Mouse (Mus musculus) hematopoietic stem cell, adult 5-6 weeks (primary cell): ENCODE data around the gene Rilp. TPM values are rescaled to one million over a fixed set of nuclear protein-coding genes. Genes with fewer than 3 reads are reported as not detected.

Experiments used
- ATAC-seq, 2 experiments: fragments of 125-278 bp in 1 of 2; replicated peaks in 1 of 2; 2 replicates each; pipeline ENCODE4 v1.8.0; 2016 to 2017; ENCODE audit warnings: inconsistent platforms in 2 of 2, mild to moderate bottlenecking in 2 of 2, moderate number of reproducible peaks in 2 of 2, low read depth in 1 of 2, moderate TSS enrichment in 1 of 2; ENCODE audit not compliant: low FRiP score in 2 of 2, poor library complexity in 2 of 2, severe bottlenecking in 2 of 2, insufficient read depth in 1 of 2, low TSS enrichment in 1 of 2
- total RNA-seq: library from RNA; stranded (forward); fragments of 172-1452, 232-1000 nt; gene quantifications from 2 replicates; pipeline ENCODE4 v1.2.3, GENCODE M21; 2017

The Rilp gene
- total RNA-seq, 1 experiment from 2014 or later = not detected

DNA sequence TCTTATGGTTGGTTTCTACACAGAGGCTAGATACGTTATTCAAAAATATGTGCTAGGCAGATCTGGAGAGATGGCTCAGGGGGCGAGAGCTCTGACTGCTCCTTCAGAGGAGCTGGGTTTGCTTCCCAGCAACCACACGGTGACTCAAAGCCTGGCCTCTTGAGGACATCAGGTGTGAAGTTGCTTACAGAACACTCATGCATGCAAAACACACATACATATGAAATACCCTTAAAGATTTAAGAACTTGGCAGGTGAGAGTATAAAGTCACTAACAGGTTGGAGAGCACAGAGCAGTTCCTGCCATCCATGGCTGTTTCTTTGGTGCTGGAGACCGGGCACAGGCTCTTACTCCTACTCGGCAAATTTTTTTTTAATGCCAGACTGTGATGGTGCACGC lies 17.0 kb downstream of the Rilp start:
- no peak for ATAC-seq

DNA sequence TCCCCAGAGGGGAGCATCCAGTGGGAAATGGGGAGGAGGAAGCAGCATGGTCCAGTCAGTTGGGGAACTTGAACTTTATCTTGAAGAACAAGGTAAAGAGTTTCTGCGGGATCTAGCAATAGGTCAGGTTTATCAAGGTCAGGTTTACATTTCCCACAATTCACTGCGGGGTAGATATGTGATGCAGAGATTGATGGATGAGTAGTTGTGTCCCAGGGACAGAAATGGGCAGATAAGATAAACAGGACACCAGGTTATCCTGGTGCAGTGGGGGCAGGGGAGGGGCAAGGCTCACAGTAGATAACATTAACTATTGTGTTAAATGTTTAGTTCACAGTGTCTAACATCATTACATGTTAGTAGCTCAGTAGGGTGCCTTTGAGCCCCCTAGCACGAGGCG lies 19.9 kb downstream of the Rilp start:
- no peak for ATAC-seq

DNA sequence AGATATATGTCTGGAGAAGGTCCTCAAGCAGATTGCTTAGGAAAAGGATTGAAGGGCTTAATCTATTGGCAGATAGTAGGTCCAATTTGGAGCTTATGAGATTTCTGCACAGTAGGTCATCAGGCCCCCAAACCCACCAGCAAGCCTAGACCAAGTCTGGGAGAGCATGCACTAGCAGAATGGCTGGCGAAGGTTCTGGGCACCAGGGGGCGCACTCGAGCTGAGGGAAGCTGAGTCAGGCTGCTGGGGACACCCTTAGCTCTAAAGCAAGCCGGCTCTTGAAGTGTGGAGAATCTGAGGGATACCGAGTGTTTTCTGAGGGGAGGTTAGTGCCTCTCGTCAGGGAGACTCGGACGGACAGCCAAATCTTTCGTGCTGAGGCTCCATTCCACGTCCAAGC lies 20.4 kb downstream of the Rilp start:
- peak; percentile 60 to 61; a peak in 3 of 4 replicates for ATAC-seq

DNA sequence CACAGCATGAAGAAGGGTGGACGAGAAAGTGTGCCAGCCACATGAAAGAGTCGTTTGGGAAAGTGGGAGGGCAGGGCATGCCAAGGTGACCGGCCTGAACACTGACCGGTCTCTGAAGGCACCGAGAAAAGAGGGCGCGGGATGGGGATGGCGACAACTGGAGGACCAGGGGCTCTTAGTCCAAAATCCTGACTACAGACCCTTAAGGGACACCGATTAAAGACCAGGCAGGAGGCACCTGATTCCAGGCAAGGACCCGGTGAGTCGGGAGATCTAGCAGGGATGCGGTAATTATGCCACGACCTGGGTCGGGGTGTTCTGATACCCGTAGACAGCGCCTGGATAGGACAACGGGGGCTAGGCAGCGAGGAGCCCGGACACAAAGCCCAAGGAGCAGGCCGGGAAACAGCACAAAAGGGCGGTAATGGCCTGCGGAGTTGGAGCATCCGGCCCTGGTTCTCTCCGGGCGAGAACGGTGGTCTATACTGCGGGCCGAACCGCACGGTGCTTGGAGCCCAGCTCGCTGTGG lies 21.0 kb downstream of the Rilp start:
- 0 out of 4 replicates have a peak, but pooled peaks of 1 of the 2 experiments have one; percentile 1 for ATAC-seq

DNA sequence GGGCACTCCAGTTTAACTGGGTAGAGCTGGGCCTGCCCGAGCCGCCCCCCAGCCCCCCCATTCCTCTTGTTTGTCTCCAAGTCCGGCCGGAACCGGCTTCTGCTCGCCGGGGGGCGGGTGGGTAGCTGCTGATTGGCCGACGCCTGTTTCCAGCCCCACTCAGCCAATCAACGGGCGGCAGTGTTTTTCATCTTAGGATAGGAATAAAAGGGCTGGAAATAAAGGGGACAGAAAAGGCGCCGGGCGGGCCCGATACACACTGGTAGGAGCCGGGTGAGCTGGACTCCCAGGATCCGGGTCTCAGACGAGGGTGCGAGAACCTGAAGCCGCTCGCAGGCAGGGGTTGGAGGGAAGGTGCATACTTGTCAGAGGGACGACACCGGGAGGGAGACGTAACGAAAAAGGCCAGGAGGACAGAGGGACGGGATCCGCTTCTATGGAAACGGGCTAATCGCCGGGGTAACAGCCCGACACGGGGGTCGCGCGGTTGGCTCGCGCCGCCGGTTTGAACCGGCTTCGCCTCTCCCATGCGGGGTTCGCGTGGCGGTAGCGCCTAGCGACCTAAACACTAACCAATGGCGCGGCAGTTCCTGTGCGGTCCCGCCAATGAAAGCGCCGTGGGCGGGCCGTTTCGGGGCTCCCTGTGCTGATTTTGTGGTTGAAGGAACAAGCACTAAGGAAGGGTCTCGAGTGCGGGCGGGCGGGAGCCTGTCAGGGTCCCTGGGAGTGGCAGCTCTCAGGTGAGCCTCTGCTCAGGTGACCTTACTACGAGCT lies 21.8 kb downstream of the Rilp start, which contains the start of gene Slc43a2:
Slc43a2 (plus strand) TSS at position 226 of the 774 bp plus-strand sequence.
- ATAC-seq = peak; percentile 70 to 81

DNA sequence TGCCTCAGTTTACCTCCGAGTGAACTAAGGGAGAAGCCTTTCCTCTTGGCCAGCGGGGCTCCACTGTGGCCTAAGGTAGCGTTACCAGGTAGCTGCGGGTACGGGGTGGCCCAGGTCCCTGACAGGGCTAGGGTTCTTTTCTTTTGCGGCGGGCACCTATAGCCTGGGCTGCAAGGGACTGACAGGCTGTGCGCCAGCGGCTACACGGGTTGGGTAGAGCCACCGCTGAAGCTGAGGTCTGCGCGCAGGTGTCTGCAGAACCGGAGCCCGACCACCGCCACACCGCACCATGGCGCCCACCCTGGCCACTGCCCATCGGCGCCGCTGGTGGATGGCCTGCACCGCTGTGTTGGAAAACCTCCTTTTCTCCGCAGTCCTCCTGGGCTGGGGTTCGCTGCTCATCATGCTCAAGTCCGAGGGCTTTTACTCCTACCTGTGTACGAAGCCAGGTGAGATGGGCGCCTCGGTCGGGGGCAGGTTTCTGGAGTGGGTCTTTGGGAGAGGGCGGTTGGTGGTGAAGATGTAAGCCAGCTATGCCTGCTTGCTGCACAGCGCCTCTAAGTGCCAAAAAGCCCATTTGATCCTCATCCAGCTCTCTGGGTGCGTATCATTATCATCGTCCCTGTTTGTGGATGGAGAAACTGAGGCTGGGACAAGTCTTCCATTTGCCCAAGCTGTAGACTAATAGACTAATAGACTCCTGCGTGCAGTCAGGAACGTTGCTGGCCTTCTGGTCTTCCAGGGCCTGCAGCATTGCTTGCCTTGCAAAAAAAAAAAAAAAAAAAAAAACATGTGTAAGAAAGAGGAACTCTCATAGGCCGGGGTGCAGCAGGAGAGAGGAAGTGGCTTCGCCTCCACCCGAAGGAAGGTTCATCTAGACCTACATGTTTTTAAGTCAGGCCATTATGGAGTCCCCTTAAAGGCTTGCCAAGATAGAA lies 22.7 kb downstream of the Rilp start:
- ATAC-seq = peak; percentile 39 to 54; a peak in 3 of 4 replicates

DNA sequence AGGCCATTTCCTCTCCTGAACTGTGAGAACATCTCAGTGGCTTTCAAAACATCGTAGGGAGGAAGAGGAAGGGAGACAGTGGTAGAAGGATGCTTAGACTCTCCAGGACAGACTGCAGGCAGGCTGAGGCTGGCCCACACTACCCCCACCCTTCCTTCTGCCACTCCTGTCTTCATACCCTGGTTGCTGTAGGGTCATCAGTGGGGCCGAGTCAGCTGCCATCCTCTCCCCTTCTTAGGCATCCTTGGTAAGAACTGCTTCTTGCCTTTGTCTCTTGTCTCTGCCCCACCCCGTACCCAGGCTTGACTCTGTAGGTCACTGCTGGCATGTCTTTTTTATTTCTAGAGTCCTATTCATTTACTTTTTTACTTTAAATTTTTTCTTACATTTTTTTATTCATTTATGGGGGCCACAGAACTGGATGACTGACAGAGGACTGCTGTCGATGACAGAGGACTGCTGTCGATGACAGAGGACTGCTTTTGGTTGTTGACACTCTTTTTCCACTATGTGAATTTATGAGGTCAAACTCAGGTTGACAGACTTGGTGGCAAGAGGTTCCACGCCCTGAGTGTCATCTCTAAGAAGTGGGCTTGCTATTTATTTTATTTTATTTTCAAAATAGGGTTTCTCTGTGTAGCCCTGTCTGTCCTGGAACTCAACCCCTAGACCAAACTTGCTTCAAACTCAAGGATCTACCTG lies 23.6 kb downstream of the Rilp start:
- ATAC-seq = no peak

DNA sequence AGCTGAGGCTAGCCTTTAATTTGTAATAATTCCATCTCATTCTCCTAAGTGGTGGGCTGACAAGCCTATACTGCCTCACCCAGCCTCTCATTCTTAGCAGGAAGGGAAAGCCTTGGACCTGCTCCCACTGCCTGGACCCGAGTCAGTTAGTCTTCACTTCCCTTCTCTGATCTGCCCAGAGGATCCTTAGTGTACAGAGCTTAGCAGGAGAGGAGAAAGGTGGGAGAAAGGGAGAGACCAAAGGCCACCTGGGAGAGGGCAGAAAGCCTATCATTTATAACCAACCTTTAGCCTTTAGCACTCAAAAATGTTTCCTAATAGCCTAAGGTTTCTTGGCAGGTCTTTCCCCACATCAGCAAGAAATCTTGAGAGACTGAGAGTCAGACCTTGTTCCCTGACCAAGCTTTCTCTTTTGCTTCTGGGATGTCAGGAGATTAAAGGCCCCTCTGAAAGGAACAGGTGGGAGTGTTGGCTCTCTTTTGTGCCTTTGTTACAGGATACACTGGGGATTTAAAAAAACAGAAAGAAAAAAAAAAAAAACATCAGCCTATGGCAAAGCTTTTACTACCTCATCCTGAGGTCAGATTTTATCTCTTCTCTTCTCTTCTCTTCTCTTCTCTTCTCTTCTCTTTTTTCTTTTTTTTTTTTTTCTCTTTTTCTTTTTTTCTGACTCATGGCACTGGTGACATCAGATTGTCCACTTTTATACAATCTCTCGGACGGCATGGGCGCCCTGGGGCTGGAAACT lies 24.6 kb downstream of the Rilp start:
- no peak for ATAC-seq

DNA sequence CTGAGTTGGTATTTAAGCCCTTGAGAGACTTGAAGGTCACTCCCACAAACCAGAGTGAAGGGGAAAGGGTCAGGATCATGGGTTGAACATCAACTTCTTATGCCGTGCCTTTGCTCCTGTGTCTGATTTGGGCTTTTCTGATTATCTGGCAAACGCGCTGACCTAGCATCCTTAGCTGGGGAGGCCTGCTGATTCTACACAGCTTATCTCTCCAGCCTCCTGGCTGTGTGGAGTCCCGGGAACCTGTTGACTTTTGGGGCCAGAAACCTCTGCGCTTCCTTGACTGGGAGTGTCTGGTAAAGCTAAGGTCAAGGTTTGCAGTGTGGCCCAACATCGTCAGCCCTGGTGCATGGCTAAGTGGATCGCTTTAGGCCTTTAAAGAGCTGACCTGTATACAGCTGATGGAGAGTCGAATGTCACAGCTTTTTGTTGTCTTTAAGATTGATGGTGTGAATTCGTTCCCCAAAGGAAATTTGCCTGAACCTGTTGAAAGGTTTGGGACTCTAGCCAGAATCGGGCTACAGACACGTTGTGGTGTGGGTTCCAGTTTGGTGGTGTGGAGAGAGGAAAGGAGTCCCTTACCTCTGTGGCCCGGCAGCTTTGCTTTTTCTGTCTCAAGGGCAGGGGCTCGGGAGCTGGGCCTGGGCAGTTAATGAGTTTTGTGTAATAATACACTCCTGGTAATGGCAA lies 25.4 kb downstream of the Rilp start:
- ATAC-seq = no peak

DNA sequence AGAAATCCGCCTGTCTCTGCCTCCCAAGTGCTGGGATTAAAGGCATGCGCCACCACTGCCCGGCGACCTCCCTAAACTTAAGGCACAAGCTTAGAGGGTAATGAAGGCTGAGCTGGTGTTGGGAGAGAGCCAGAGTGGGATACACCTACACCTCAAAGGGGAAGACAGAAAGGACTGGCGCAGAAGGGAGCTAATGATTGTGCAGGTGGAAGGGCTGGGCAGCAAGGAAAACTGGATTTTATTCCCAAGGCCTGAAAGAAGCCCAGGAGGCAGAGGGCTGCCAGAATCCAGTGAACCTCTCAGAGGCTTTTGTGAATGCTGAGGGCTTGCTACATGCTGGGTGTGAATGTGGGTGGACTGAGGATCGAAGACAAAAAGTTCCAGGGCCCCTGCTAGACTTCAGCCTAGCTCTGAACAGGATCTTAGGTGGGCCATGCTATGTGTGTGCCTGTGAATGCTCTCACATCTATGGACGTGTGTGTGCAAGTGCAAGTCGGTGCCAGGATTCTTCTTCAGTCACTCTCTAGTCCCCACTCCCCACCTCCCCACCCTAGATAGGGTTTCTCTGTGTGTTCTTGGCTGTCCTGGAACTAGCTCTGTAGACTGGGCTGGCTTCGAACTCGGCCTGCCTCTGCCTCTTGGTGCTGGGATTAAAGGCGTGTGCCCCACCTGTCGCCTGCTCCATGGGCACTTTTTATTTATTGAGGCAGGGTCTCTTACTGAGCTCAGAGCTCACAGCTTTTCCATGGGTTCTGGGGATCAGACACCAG lies 26.5 kb downstream of the Rilp start:
- ATAC-seq = no peak

DNA sequence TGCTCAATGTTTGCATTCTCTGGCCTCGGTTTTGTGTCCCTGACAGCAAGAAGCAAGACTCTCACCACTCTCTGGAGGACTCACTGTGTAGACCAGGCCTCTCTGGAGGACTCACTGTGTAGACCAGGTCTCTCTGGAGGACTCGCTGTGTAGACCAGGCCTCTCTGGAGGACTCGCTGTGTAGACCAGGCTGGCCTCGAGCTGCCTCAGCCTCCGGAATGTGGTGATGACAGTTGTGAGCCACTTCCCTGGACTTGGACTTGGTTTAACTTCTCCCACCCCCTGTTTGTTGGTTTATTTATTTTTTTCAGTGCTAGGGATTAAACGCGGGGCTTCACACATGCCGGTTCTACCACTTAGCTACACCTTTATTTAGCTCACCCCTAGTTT lies 27.1 kb downstream of the Rilp start:
- ATAC-seq = no peak

DNA sequence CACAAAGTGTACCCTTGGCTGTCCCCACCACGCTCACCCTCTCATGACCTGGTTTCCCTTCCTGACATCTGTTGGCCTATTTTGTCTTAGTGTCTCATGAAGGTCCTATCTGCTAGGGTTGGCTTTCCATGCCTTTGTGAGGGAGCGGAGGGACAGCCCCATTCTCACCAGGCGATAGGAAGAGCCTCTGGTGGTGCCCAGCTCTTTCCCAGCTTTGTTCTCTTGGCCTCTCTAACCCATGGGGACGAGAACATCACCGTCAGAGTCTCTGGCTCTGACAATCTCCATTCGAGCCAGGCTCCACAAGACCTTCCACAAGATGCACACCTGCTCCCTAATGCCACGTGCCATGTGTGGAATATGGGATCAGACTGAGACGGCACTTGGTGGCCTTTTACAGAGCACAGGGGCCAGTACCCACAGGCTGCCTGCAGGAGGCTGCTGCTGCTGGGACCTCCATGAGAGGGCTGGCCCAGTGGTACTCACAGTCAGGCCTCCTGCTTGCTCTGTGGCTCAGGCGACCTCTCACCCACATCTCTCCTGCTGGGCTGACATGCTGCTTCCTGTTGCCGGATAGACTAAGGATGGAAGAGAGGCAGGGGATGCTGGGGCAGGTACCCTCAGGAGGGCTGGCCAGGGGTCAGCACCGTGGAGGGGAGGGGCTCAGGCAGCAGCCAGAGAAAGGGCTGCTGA lies 27.7 kb downstream of the Rilp start:
- peak in 1 of 2 experiments; percentile 19; a peak in 1 of 4 replicates for ATAC-seq

DNA sequence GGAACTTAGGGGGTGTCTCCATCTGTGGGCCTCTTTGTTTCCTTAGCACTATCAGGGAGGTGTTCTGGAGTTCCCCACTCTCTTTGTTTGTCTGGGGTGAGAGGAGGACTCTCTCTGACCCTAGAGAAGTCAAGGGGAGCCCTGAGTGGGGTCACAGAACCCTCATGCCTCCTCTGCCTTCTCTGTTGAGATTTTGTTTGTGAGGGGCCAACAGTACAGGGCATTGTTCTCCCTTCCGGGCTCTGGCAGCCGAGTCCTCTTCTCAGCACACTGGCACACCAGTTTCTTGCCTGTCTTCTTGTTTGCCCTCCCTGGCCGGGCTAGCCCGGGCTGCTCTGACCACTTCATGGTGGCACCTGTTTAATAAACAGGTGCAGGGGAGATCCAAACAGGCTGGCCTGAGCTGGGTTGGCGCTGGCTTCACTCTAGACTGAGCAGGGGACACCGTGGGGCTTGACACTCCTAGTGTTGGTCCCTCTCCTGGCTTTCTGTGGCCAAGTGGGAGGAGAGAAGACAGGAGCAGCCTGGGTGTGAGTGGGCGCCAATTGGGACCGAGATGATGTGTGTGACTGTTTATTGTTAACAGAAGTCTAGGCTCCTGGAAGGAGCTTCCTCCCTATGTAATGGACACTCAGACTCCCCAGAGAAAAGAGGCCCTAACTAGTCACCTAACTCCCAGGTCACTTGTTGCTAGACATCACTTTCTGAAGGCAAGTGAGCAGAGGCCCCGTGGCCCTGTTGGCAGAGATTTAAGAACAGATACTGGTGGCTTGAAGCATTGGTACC lies 28.5 kb downstream of the Rilp start:
- ATAC-seq = no peak

DNA sequence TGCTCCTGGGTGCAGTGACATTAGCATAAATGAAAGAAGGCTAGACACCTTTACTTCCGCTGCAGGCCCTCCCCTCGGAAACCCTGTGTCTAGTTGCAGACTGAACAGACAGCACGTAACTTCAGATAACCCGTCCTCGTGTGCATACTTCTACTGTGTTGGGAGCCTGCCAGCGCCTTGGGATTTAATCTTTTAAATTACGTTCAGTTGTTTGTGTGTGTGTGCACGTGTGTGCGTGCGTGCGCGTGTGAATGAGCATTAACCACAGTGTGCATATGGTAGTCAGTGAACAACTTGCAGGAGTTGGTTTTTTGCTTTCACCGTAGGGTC lies 29.0 kb downstream of the Rilp start:
- no peak for ATAC-seq

DNA sequence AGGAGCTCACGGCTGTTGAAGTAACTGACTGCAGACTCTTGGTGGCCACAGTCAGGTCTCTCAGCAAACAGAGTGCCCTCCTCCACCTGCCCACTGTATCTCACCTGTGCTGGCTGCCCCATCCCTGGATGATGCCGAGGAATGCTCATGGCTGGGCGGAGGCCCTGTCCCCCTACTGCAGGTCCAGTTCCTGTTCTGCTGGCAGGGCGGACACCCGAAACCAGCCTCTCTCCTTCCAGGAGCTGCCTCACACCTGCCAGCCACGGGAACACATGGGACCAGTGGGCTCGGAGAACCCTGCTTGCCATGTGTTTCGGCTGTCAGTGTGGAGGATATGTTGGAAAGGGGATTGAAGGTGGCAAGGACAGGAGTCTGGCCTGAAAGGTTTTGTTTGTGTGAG lies 30.3 kb downstream of the Rilp start:
- ATAC-seq = no peak
